Mouse (Mus musculus) liver, embryonic 14.5 days (tissue): ENCODE results near the gene Plekhg2. TPM values are rescaled to one million over a fixed set of nuclear protein-coding genes. Genes with fewer than 3 reads are reported as not detected.
A peak's percentile ranks its signal among the peaks of the same experiment; 100 is the strongest.

Experiments used
- ATAC-seq: fragments of 200-750 bp; cut with Nextera tagmentation; 2 replicates; pipeline ENCODE4 v1.8.0; 2017; ENCODE audit warnings: moderate number of reproducible peaks, mild to moderate bottlenecking, moderate library complexity; ENCODE audit not compliant: insufficient read depth
- DNase-seq, 3 experiments: peaks; one replicate each; pipeline ENCODE4 v3.0.0-alpha.2; 2012 to 2013; ENCODE audit warnings: low read depth in 3 of 3, low spot score in 3 of 3
- H3K27ac ChIP-seq: fragments of 300-500 bp; sonication (generic); 2 replicates; pipeline ENCODE4 v1.5.1; 2014; ENCODE audit warnings: moderate library complexity, mild to moderate bottlenecking, control low read depth, inconsistent platforms
- H3K27me3 ChIP-seq: fragments of 300-500 bp; sonication (generic); 2 replicates; pipeline ENCODE4 v1.6.1; 2014; ENCODE audit warnings: mild to moderate bottlenecking, low read length, moderate library complexity; ENCODE audit not compliant: control insufficient read depth, insufficient read depth
- H3K36me3 ChIP-seq: fragments of 300-500 bp; sonication (generic); replicated peaks from 2 replicates; pipeline ENCODE4 v1.6.1; 2014; ENCODE audit warnings: low read depth; ENCODE audit not compliant: control insufficient read depth, insufficient read depth
- H3K4me1 ChIP-seq, 2 experiments: fragments of 200-500 bp in 1 of 2; fragments of 300-500 bp in 1 of 2; sonication (generic) in 1 of 2; replicated peaks; 2 replicates each; pipeline ENCODE4 v1.6.1; 2012 to 2014; ENCODE audit warnings: antibody characterized with exemption in 1 of 2, inconsistent platforms in 1 of 2, low read length in 1 of 2; ENCODE audit not compliant: control insufficient read depth in 2 of 2, insufficient read depth in 2 of 2
- H3K4me2 ChIP-seq: fragments of 300-500 bp; sonication (generic); 2 replicates; pipeline ENCODE4 v1.6.1; 2014; ENCODE audit warnings: low read depth, mild to moderate bottlenecking, control low read depth, moderate library complexity
- H3K4me3 ChIP-seq, 2 experiments: fragments of 200-500 bp in 1 of 2; fragments of 300-500 bp in 1 of 2; sonication (generic) in 1 of 2; 2 replicates each; pipeline ENCODE4 v1.5.1; 2012 to 2014; ENCODE audit warnings: low read depth in 2 of 2, low read length in 2 of 2, mild to moderate bottlenecking in 2 of 2, control low read depth in 1 of 2, inconsistent platforms in 1 of 2, moderate library complexity in 1 of 2; ENCODE audit not compliant: insufficient read depth in 1 of 2
- H3K9ac ChIP-seq: fragments of 300-500 bp; sonication (generic); replicated peaks from 2 replicates; pipeline ENCODE4 v1.6.1; 2014; ENCODE audit warnings: mild to moderate bottlenecking, control low read depth, moderate library complexity
- H3K9me3 ChIP-seq: fragments of 300-500 bp; sonication (generic); 2 replicates; pipeline ENCODE4 v1.6.1; 2016; ENCODE audit warnings: low read length, mixed read lengths; ENCODE audit not compliant: control insufficient read depth
- CTCF ChIP-seq: IDR thresholded peaks from 2 replicates; pipeline ENCODE4 v1.5.1; 2016; ENCODE audit warnings: antibody characterized with exemption, low read depth, control low read depth
- EP300 ChIP-seq: IDR thresholded peaks from 2 replicates; pipeline ENCODE4 v1.6.1; 2016; ENCODE audit warnings: antibody characterized with exemption, low read depth
- WGBS: fragments of 180-500 bp; shearing (Covaris S2); extraction: QIAGEN DNeasy Blood & Tissue Kit; methylation state at CpG from one replicate; pipeline ENCODE4 v1.1.7; 2014; ENCODE audit not compliant: insufficient replicate concordance; 5-methylcytosine and 5-hydroxymethylcytosine counted together
- polyA plus RNA-seq, 2 experiments: library from polyadenylated mRNA; depleted of rRNA in 1 of 2; stranded (reverse) in 1 of 2; unstranded in 1 of 2; fragments of >200 nt; fragmentation: Nextera tagmentation in 1 of 2; extraction: Ambion mirVana in 1 of 2; gene quantifications; 2 replicates each; pipeline versions ENCODE4 v1.2.1 to v1.2.3; 2012 to 2014

Gene Plekhg2
- polyA plus RNA-seq, 2 experiments = 3.2 to 3.4 TPM

- Histone ChIP-seq H3K9ac (peak overlapping the region; percentile 38), H3K4me1 (peaks cover 48 to 55% of the 10 kb centered on the region in 2 experiments)
- peak; percentile 59 for ATAC-seq
These were observed 10.6 kb upstream of the Plekhg2 start for GRCm38 (mm10) chr7:28382981-28383396.

GRCm38 (mm10) chr7:28382347-28382951 is 10.1 kb upstream of the Plekhg2 start:
- Histone ChIP-seq H3K9me3 (no peaks in the 10 kb centered on the region), H3K4me3 (peak overlapping the region; percentile 23 to 43), H3K4me2 (peak overlapping the region; percentile 97), H3K36me3 (no peaks in the 10 kb centered on the region), H3K27me3 (no peaks in the 10 kb centered on the region), H3K9ac (peak overlapping the region; percentile 68), H3K4me1 (peaks cover 49 to 59% of the 10 kb centered on the region in 2 experiments), H3K27ac (peak overlapping the region; percentile 75)
- no peak for TF ChIP-seq EP300
- TF ChIP-seq CTCF = no peak
- 6% methylated on average over 12 of the region's 12 CpGs for WGBS
- DNase-seq (no peak), ATAC-seq (no peak)

More at GRCm38 (mm10) chr7:28382981-28383396, 10.6 kb upstream of the Plekhg2 start:
- Histone ChIP-seq H3K4me3 (peak overlapping the region; percentile 23 to 43; a peak in 3 of 4 replicates), H3K27me3 (no peaks in the 10 kb centered on the region), H3K36me3 (no peaks in the 10 kb centered on the region), H3K9me3 (no peaks in the 10 kb centered on the region), H3K27ac (peak overlapping the region; percentile 75), H3K4me2 (peak overlapping the region; percentile 97)
- TF ChIP-seq EP300 (peak; percentile 44; the same call in 1 of the 2 replicates), CTCF (no peak)
- WGBS = 0% methylated on average over 11 of the region's 11 CpGs
- peak in 2 of 3 experiments; percentile 72 to 84 for DNase-seq

- H3K9me3 ChIP-seq = no peaks in the 10 kb centered on the region
- no peaks in the 10 kb centered on the region for H3K36me3 ChIP-seq
- WGBS = 0% methylated on average over 20 of the region's 20 CpGs
- peak in 1 of 3 experiments; percentile 67 for DNase-seq
- H3K4me3 ChIP-seq = peak overlapping the region; percentile 23 to 50
- peak overlapping the region; percentile 97 for H3K4me2 ChIP-seq
- H3K27me3 ChIP-seq = no peaks in the 10 kb centered on the region
- H3K4me1 ChIP-seq = peaks cover 54 to 59% of the 10 kb centered on the region in 2 experiments
- H3K27ac ChIP-seq = peak overlapping the region; percentile 75
- peak; percentile 10; the same call in 1 of the 2 replicates for ATAC-seq
- peak overlapping the region; percentile 68 for H3K9ac ChIP-seq
- TF ChIP-seq EP300 (no peak), CTCF (no peak)
These were observed 9.5 kb upstream of the Plekhg2 start for GRCm38 (mm10) chr7:28381938-28382337.

GRCm38 (mm10) chr7:28381017-28381790 is 8.8 kb upstream of the Plekhg2 start:
- Histone ChIP-seq H3K27ac (peak overlapping the region; percentile 75), H3K9me3 (no peaks in the 10 kb centered on the region), H3K4me2 (peak overlapping the region; percentile 97), H3K9ac (peak overlapping the region; percentile 68), H3K4me3 (peak overlapping the region; percentile 23 to 50), H3K4me1 (peaks cover 56 to 62% of the 10 kb centered on the region in 2 experiments), H3K36me3 (no peaks in the 10 kb centered on the region), H3K27me3 (no peaks in the 10 kb centered on the region)
- DNase-seq = peak in 1 of 3 experiments; percentile 80
- WGBS = 3% methylated on average over 30 of the region's 30 CpGs
- TF ChIP-seq CTCF (no peak), EP300 (no peak)
- ATAC-seq = peak; percentile 32
